ENCODE assay signal across 10 mouse cellular contexts in genomic region chr11:118728083-118728551, GRCm38 (mm10).
DNase-seq lines count a peak whose midpoint lies in the region; ATAC-seq and TF ChIP-seq lines count a peak whose summit lies in the region.
"Had no signal": no experiment of that assay in that cellular context is flagged by ENCODE, and none has a peak within 500 bp of the region (broad histone marks: within the 10 kb centered on the region; RNA-seq: fewer than 3 reads in every experiment).

No protein-coding gene starts in this region.

- no peak overlapping the region for H3K4me2 ChIP-seq in heart, postnatal 0 days (ENCODE audit: low read depth, low read length)
- no peak overlapping the region for H3K4me2 ChIP-seq in neural tube, embryonic 15.5 days
- H3K4me2 ChIP-seq: kidney, embryonic 15.5 days had no signal

- ATAC-seq in heart, postnatal 0 days (ENCODE audit: insufficient read depth, low read depth) = peak; percentile 67
- ATAC-seq in neural tube, embryonic 15.5 days (ENCODE audit: low FRiP score) = no peak
- ATAC-seq: forebrain, embryonic 16.5 days; Patski had no signal

- no peaks in the 10 kb centered on the region for H3K4me1 ChIP-seq in heart, postnatal 0 days (ENCODE audit: control insufficient read depth, insufficient read depth)
- H3K4me1 ChIP-seq in neural tube, embryonic 15.5 days = peaks cover 48% of the 10 kb centered on the region
- H3K4me1 ChIP-seq in thymus, adult 2 months (replicated peaks; ENCODE audit: control insufficient read depth, insufficient read depth, low read length) = no peaks in the 10 kb centered on the region

- no peak for TF ChIP-seq POLR2A in thymus, adult 2 months (IDR thresholded peaks at IDR 0.05; ENCODE audit: control insufficient read depth, extremely low read depth, insufficient read depth, low read length, poor library complexity)

- intact Hi-C loops in left cerebral cortex, postnatal 4 days (cut with DNase I) = no loop called here

- DNase-seq in left cerebral cortex, postnatal 4 days = peak; percentile 69
- DNase-seq in left cerebral cortex, adult 11 months (ENCODE audit: low spot score) = no peak
- peak; percentile 86 to 87 for DNase-seq in cerebellum, postnatal 10 days
- DNase-seq in heart, postnatal 0 days (ENCODE audit: low spot score) = peak; percentile 56
- no peak for DNase-seq in urinary bladder, postnatal 10 days (ENCODE audit: low spot score)
- DNase-seq in thymus, adult 2 months = no peak

- no peaks in the 10 kb centered on the region for H3K36me3 ChIP-seq in heart, postnatal 0 days (replicated peaks; ENCODE audit: control insufficient read depth, insufficient read depth, low read length)
- no peaks in the 10 kb centered on the region for H3K36me3 ChIP-seq in neural tube, embryonic 15.5 days
- no peaks in the 10 kb centered on the region for H3K36me3 ChIP-seq in thymus, adult 2 months (ENCODE audit: control insufficient read depth, insufficient read depth, low read length)
- H3K36me3 ChIP-seq: kidney, embryonic 15.5 days had no signal

- no peak; the same call in 1 of the 2 replicates for TF ChIP-seq EP300 in heart, postnatal 0 days (IDR thresholded peaks at IDR 0.05; ENCODE audit: low read depth)

- H3K4me3 ChIP-seq in heart, postnatal 0 days (ENCODE audit: low read depth, low read length) = no peak overlapping the region
- H3K4me3 ChIP-seq in neural tube, embryonic 15.5 days (replicated peaks) = no peak overlapping the region
- H3K4me3 ChIP-seq in thymus, adult 2 months (ENCODE audit: control insufficient read depth, insufficient read depth, low read length) = no peak overlapping the region
- H3K4me3 ChIP-seq: kidney, embryonic 15.5 days had no signal

- H3K9me3 ChIP-seq in heart, postnatal 0 days (replicated peaks; ENCODE audit: control insufficient read depth, low read length) = no peaks in the 10 kb centered on the region
- no peaks in the 10 kb centered on the region for H3K9me3 ChIP-seq in neural tube, embryonic 15.5 days (replicated peaks)
- H3K9me3 ChIP-seq: kidney, embryonic 15.5 days had no signal

- peaks cover 9% of the 10 kb centered on the region; the same call in 1 of the 2 replicates for H3K27me3 ChIP-seq in heart, postnatal 0 days (ENCODE audit: control insufficient read depth, insufficient read depth, low read length)
- H3K27me3 ChIP-seq in neural tube, embryonic 15.5 days (replicated peaks) = no peaks in the 10 kb centered on the region
- no peaks in the 10 kb centered on the region; the same call in 1 of the 2 replicates for H3K27me3 ChIP-seq in thymus, adult 2 months (ENCODE audit: control insufficient read depth, insufficient read depth, low read length)

- H3K9ac ChIP-seq in heart, postnatal 0 days (replicated peaks; ENCODE audit: low read depth, low read length) = no peak overlapping the region
- no peak overlapping the region for H3K9ac ChIP-seq in neural tube, embryonic 15.5 days (replicated peaks)
- H3K9ac ChIP-seq: kidney, embryonic 15.5 days had no signal

- 31% methylated on average over 8 of the region's 8 CpGs for WGBS in heart, postnatal 0 days
- WGBS in neural tube, embryonic 15.5 days = 38% methylated on average over 8 of the region's 8 CpGs
- 45% methylated on average over 8 of the region's 8 CpGs for WGBS in thymus, adult 2 months

- no peak for TF ChIP-seq CTCF in heart, postnatal 0 days (IDR thresholded peaks at IDR 0.05; ENCODE audit: low read depth)
- TF ChIP-seq CTCF in thymus, adult 2 months (IDR thresholded peaks at IDR 0.05; ENCODE audit: borderline replicate concordance, control insufficient read depth, extremely low read depth, insufficient read depth, low read length, poor library complexity) = no peak

- H3K27ac ChIP-seq in heart, postnatal 0 days (ENCODE audit: low read depth) = peak overlapping the region; percentile 47
- H3K27ac ChIP-seq in neural tube, embryonic 15.5 days (replicated peaks) = peak overlapping the region; percentile 61; the same call in 1 of the 2 replicates
- no peak overlapping the region for H3K27ac ChIP-seq in thymus, adult 2 months (ENCODE audit: control insufficient read depth, insufficient read depth, low read length)
- H3K27ac ChIP-seq: kidney, embryonic 15.5 days had no signal

Comparison
In these comparisons a context has a peak if more than half of its experiments do, and no peak if none do; other contexts are left out.
1. DNase-seq: peak in left cerebral cortex, postnatal 4 days (single experiment), cerebellum, postnatal 10 days (2 of 2) and heart, postnatal 0 days (single experiment); none in left cerebral cortex, adult 11 months (single experiment), urinary bladder, postnatal 10 days (single experiment) and thymus, adult 2 months (single experiment).